Mouse (Mus musculus): Measurements from ENCODE around the gene Pld5.

Pld5 gene

GRCm38 (mm10) chr1:176274667-176275610, at the start of gene Pld5:
TSS of gene Pld5 (minus strand) at chr1:176275312.
- no peak for DNase-seq (ENCODE audit: low read depth, low spot score)

- no peak for DNase-seq (ENCODE audit: low read depth, low spot score)
These were observed 40.0 kb upstream of the Pld5 start for GRCm38 (mm10) chr1:176315063-176315462.

- no peak for DNase-seq (ENCODE audit: low read depth, low spot score)
These were observed 35.1 kb upstream of the Pld5 start for GRCm38 (mm10) chr1:176310174-176310573.

GRCm38 (mm10) chr1:176289396-176289795, 14.3 kb upstream of the Pld5 start:
- no peak for DNase-seq (ENCODE audit: low read depth, low spot score)

- no peak for DNase-seq (ENCODE audit: low read depth, low spot score)
These were observed 484 bp upstream of the Pld5 start for GRCm38 (mm10) chr1:176275611-176275980.

- no peak for DNase-seq (ENCODE audit: low read depth, low spot score)
These were observed 26.4 kb downstream of the Pld5 start for GRCm38 (mm10) chr1:176248717-176249030.

- DNase-seq (ENCODE audit: low read depth, low spot score): no peak
These were observed 27.0 kb downstream of the Pld5 start for GRCm38 (mm10) chr1:176247885-176248716.

GRCm38 (mm10) chr1:176239199-176239598, 35.9 kb downstream of the Pld5 start:
- DNase-seq (ENCODE audit: low read depth, low spot score): no peak

- DNase-seq (ENCODE audit: low read depth, low spot score): no peak
These were observed 51.3 kb downstream of the Pld5 start for GRCm38 (mm10) chr1:176223794-176224193.

- DNase-seq (ENCODE audit: low read depth, low spot score): no peak
These were observed 51.9 kb downstream of the Pld5 start for GRCm38 (mm10) chr1:176223196-176223595.

- no peak for DNase-seq (ENCODE audit: low read depth, low spot score)
These were observed 56.9 kb downstream of the Pld5 start for GRCm38 (mm10) chr1:176218217-176218616.

GRCm38 (mm10) chr1:176213645-176214221, 61.4 kb downstream of the Pld5 start:
- no peak for DNase-seq (ENCODE audit: low read depth, low spot score)

- no peak for DNase-seq (ENCODE audit: low read depth, low spot score)
These were observed 62.0 kb downstream of the Pld5 start for GRCm38 (mm10) chr1:176212922-176213644.

GRCm38 (mm10) chr1:176210803-176211202, 64.3 kb downstream of the Pld5 start:
- no peak for DNase-seq (ENCODE audit: low read depth, low spot score)

GRCm38 (mm10) chr1:176208014-176208413, 67.1 kb downstream of the Pld5 start:
- no peak for DNase-seq (ENCODE audit: low read depth, low spot score)

- DNase-seq (ENCODE audit: low read depth, low spot score): no peak
These were observed 72.8 kb downstream of the Pld5 start for GRCm38 (mm10) chr1:176202360-176202759.

GRCm38 (mm10) chr1:176197036-176197766, 77.9 kb downstream of the Pld5 start:
- DNase-seq (ENCODE audit: low read depth, low spot score): no peak

- DNase-seq (ENCODE audit: low read depth, low spot score): no peak
These were observed 78.8 kb downstream of the Pld5 start for GRCm38 (mm10) chr1:176196341-176196740.

GRCm38 (mm10) chr1:176194727-176195126, 80.4 kb downstream of the Pld5 start:
- no peak for DNase-seq (ENCODE audit: low read depth, low spot score)

- DNase-seq (ENCODE audit: low read depth, low spot score): no peak
These were observed 91.1 kb downstream of the Pld5 start for GRCm38 (mm10) chr1:176183991-176184390.

GRCm38 (mm10) chr1:176174971-176175370, 100.1 kb downstream of the Pld5 start:
- no peak for DNase-seq (ENCODE audit: low read depth, low spot score)

Data from A20 (cell line).